Mouse (Mus musculus) CH12.LX (cell line): ENCODE measurements around the gene Nrbf2. TPM values are rescaled to one million over a fixed set of nuclear protein-coding genes. Genes with fewer than 3 reads are reported as not detected.

Experiments
- DNase-seq: peaks from one replicate; pipeline ENCODE4 v3.0.0-alpha.2; 2013; ENCODE audit errors: extremely low read depth
- H3K27ac ChIP-seq: 2 replicates; pipeline ENCODE4 v1.5.1; 2012; ENCODE audit warnings: low read depth, mild to moderate bottlenecking, control low read depth, moderate library complexity; ENCODE audit not compliant: insufficient read depth
- H3K27me3 ChIP-seq: replicated peaks from 2 replicates; pipeline ENCODE3; 2012; ENCODE audit warnings: inconsistent platforms
- H3K36me3 ChIP-seq, 2 experiments: replicated peaks in 1 of 2; 2 replicates each; pipeline versions ENCODE3 to v1.6.1; 2012; ENCODE audit warnings: inconsistent platforms in 1 of 2, low read length in 1 of 2, mild to moderate bottlenecking in 1 of 2, mixed read lengths in 1 of 2, moderate library complexity in 1 of 2; ENCODE audit not compliant: control insufficient read depth in 1 of 2, insufficient read depth in 1 of 2
- H3K4me1 ChIP-seq, 2 experiments: 2 replicates each; pipeline ENCODE4 v1.6.1; 2012; ENCODE audit warnings: inconsistent platforms in 1 of 2, moderate library complexity in 1 of 2; ENCODE audit not compliant: insufficient read depth in 2 of 2, control insufficient read depth in 1 of 2
- H3K4me2 ChIP-seq: 2 replicates; pipeline ENCODE4 v1.6.1; 2012; ENCODE audit warnings: low read depth, mild to moderate bottlenecking, control low read depth; ENCODE audit not compliant: poor library complexity, insufficient read depth, severe bottlenecking
- H3K4me3 ChIP-seq, 3 experiments: fragments of 150-350 bp in 1 of 3; sonication (generic) in 1 of 3; replicated peaks in 1 of 3; 2 replicates each; pipeline versions ENCODE3 to v1.5.1; 2011 to 2012; ENCODE audit warnings: low read depth in 2 of 3, low read length in 2 of 3, mild to moderate bottlenecking in 2 of 3, moderate library complexity in 2 of 3, control low read depth in 1 of 3, improper control_type of control experiment in 1 of 3, inconsistent platforms in 1 of 3, mixed read lengths in 1 of 3; ENCODE audit not compliant: poor library complexity in 1 of 3
- H3K79me2 ChIP-seq: replicated peaks from 2 replicates; pipeline ENCODE4 v1.6.1; 2012; ENCODE audit warnings: mild to moderate bottlenecking, moderate library complexity; ENCODE audit not compliant: control insufficient read depth, poor library complexity, insufficient read depth, severe bottlenecking; ENCODE audit errors: extremely low read depth
- H3K9ac ChIP-seq: 2 replicates; pipeline ENCODE4 v1.6.1; 2012; ENCODE audit warnings: low read depth, mild to moderate bottlenecking, control low read depth, moderate library complexity; ENCODE audit not compliant: insufficient read depth
- H3K9me3 ChIP-seq: replicated peaks from 2 replicates; pipeline ENCODE3; 2012; ENCODE audit warnings: low read length, inconsistent platforms, mixed read lengths
- BHLHE40 ChIP-seq: IDR thresholded peaks from 2 replicates; pipeline ENCODE4 v1.6.1; 2011; ENCODE audit warnings: mild to moderate bottlenecking, low read depth, low read length, improper control_type of control experiment
- CTCF ChIP-seq, 2 experiments: IDR thresholded peaks in 1 of 2; conservative IDR thresholded peaks in 1 of 2; 2 replicates each; pipeline ENCODE4 v1.5.1; 2011 to 2012; ENCODE audit warnings: low read depth in 2 of 2, low read length in 2 of 2, improper control_type of control experiment in 1 of 2, inconsistent platforms in 1 of 2, mild to moderate bottlenecking in 1 of 2, moderate library complexity in 1 of 2
- EP300 ChIP-seq: IDR thresholded peaks from 2 replicates; pipeline ENCODE4 v1.6.1; 2011; ENCODE audit warnings: low read length, improper control_type of control experiment
- GABPA ChIP-seq: IDR thresholded peaks from 2 replicates; pipeline ENCODE4 v1.6.1; 2012; ENCODE audit warnings: low read depth, low read length, improper control_type of control experiment, inconsistent platforms; ENCODE audit not compliant: insufficient replicate concordance
- HCFC1 ChIP-seq: IDR thresholded peaks from 2 replicates; pipeline ENCODE4 v1.6.1; 2012; ENCODE audit warnings: low read depth, mild to moderate bottlenecking, inconsistent platforms, low read length, improper control_type of control experiment
- JUND ChIP-seq: conservative IDR thresholded peaks from 2 replicates; pipeline ENCODE4 v1.6.1; 2011; ENCODE audit warnings: low read depth, low read length, improper control_type of control experiment
- MEF2A ChIP-seq: IDR thresholded peaks from 2 replicates; pipeline ENCODE4 v1.6.1; 2014; ENCODE audit warnings: low read depth, mild to moderate bottlenecking, inconsistent platforms, low read length, improper control_type of control experiment, borderline replicate concordance
- MXI1 ChIP-seq: IDR thresholded peaks from 2 replicates; pipeline ENCODE4 v1.6.1; 2011; ENCODE audit warnings: mild to moderate bottlenecking, low read depth, low read length, improper control_type of control experiment
- NELFE ChIP-seq: IDR thresholded peaks from 2 replicates; pipeline ENCODE4 v1.6.1; 2011; ENCODE audit warnings: low read depth, low read length, improper control_type of control experiment
- POLR2A ChIP-seq: IDR thresholded peaks from 2 replicates; pipeline ENCODE4 v1.6.1; 2011; ENCODE audit warnings: low read depth, mild to moderate bottlenecking, improper control_type of control experiment, low read length
- POLR2AphosphoS2 ChIP-seq: IDR thresholded peaks from 2 replicates; pipeline ENCODE4 v1.6.1; 2011; ENCODE audit warnings: low read depth, low read length, improper control_type of control experiment
- SMC3 ChIP-seq: IDR thresholded peaks from 2 replicates; pipeline ENCODE4 v1.6.1; 2011; ENCODE audit warnings: low read depth, low read length, improper control_type of control experiment
- TCF12 ChIP-seq: IDR thresholded peaks from 2 replicates; pipeline ENCODE4 v1.6.1; 2014; ENCODE audit warnings: low read depth, mild to moderate bottlenecking, inconsistent platforms, low read length, improper control_type of control experiment
- USF1 ChIP-seq: IDR thresholded peaks from 2 replicates; pipeline ENCODE4 v1.6.1; 2014; ENCODE audit warnings: low read depth, mild to moderate bottlenecking, inconsistent platforms, low read length, improper control_type of control experiment
- USF2 ChIP-seq: conservative IDR thresholded peaks from 2 replicates; pipeline ENCODE4 v1.6.1; 2011; ENCODE audit warnings: low read depth, low read length, improper control_type of control experiment
- ZC3H11A ChIP-seq: IDR thresholded peaks from 2 replicates; pipeline ENCODE4 v1.6.1; 2012; ENCODE audit warnings: low read depth, mild to moderate bottlenecking, inconsistent platforms, low read length, improper control_type of control experiment
- ZKSCAN1 ChIP-seq: IDR thresholded peaks from 2 replicates; pipeline ENCODE4 v1.6.1; 2012; ENCODE audit warnings: low read depth, inconsistent platforms, low read length, improper control_type of control experiment, borderline replicate concordance
- ZNF384 ChIP-seq: IDR thresholded peaks from 2 replicates; pipeline ENCODE4 v1.6.1; 2012; ENCODE audit warnings: low read depth, low read length, improper control_type of control experiment, inconsistent platforms
- dilution Hi-C: fragments of 300-500 bp; cut with MboI; formaldehyde crosslinking; loops from 2 replicates; pipeline ENCODE4 v1.14.3; 2020; ENCODE audit warnings: low sequenced_read_pairs; ENCODE audit not compliant: extremely low pct_unique_long_range_greater_than_20kb, extremely low pct_ligation_motif_present
- in situ Hi-C: fragments of 300-500 bp; cut with MboI; formaldehyde crosslinking; loops from 3 replicates; pipeline ENCODE4 v1.14.3; 2019; ENCODE audit warnings: low sequenced_read_pairs, low pct_ligation_motif_present, low pct_unique_long_range_greater_than_20kb, mixed read lengths
- polyA plus RNA-seq: library from polyadenylated mRNA; unstranded; fragments of >175 nt; gene quantifications from 2 replicates; pipeline ENCODE4 v1.2.1, GENCODE M21; 2012; ENCODE audit warnings: low read depth; ENCODE audit not compliant: insufficient read length
- total RNA-seq, 2 experiments: library from RNA; depleted of rRNA; stranded (reverse); fragments of 300-350 nt in 1 of 2; fragments of >200 nt in 1 of 2; gene quantifications; 2 replicates each; pipeline ENCODE4 v1.2.3; 2012 to 2014

Gene Nrbf2
- total and polyA plus RNA-seq, 3 experiments = 16.6 to 33.0 (median 17.8) TPM

- H3K9me3 ChIP-seq = no peaks in the 10 kb centered on the region
- H3K36me3 ChIP-seq = peaks cover 68 to 88% of the 10 kb centered on the region in 2 experiments
- no peaks in the 10 kb centered on the region for H3K27me3 ChIP-seq
- in situ Hi-C loops (no loop called here), dilution Hi-C loops (no loop called here)
- DNase-seq = no peak
- no peak overlapping the region for H3K9ac ChIP-seq
- no peak overlapping the region for H3K4me3 ChIP-seq
- no peak overlapping the region for H3K4me2 ChIP-seq
- peaks cover 3 to 49% of the 10 kb centered on the region in 2 experiments for H3K4me1 ChIP-seq
- H3K79me2 ChIP-seq = peaks cover 71% of the 10 kb centered on the region
- H3K27ac ChIP-seq = no peak overlapping the region
- TF ChIP-seq CTCF (conservative IDR thresholded peaks at IDR 0.05 in 1 of 2, IDR thresholded peaks at IDR 0.05 in 1 of 2; ENCODE audit: low read depth in 2 of 2, low read length in 2 of 2) = no peak
- no peak for TF ChIP-seq SMC3
- TF ChIP-seq TCF12 = no peak
- no peak for TF ChIP-seq MXI1
- no peak for TF ChIP-seq HCFC1
- no peak for TF ChIP-seq JUND
- TF ChIP-seq MEF2A = no peak
- TF ChIP-seq ZNF384 = peak; percentile 67
- TF ChIP-seq USF2 = no peak
These were observed 61.2 kb downstream of the Nrbf2 start for GRCm38 (mm10) chr10:67223942-67224341.

GRCm38 (mm10) chr10:67221284-67221683 is 63.8 kb downstream of the Nrbf2 start:
- H3K27ac ChIP-seq = no peak overlapping the region
- in situ Hi-C loops = no loop called here
- TF ChIP-seq ZKSCAN1 = no peak
- TF ChIP-seq, all 38 proteins: peak for 0
- H3K4me3 ChIP-seq = no peak overlapping the region
- H3K4me2 ChIP-seq = no peak overlapping the region
- H3K36me3 ChIP-seq = peaks cover 64 to 80% of the 10 kb centered on the region in 2 experiments
- dilution Hi-C loops = no loop called here
- peak; percentile 38 for DNase-seq
- peaks cover 3 to 74% of the 10 kb centered on the region in 2 experiments for H3K4me1 ChIP-seq
- H3K27me3 ChIP-seq = no peaks in the 10 kb centered on the region
- no peaks in the 10 kb centered on the region for H3K9me3 ChIP-seq
- H3K79me2 ChIP-seq = peaks cover 73% of the 10 kb centered on the region
- no peak overlapping the region for H3K9ac ChIP-seq

- H3K4me2 ChIP-seq = no peak overlapping the region
- no peak overlapping the region for H3K4me3 ChIP-seq
- TF ChIP-seq POLR2AphosphoS2 (no peak), TCF12 (no peak), MEF2A (no peak), NELFE (no peak), ZC3H11A (no peak), EP300 (no peak), POLR2A (no peak), BHLHE40 (no peak), GABPA (no peak), MXI1 (no peak), USF1 (no peak)
- no peaks in the 10 kb centered on the region for H3K9me3 ChIP-seq
- no peaks in the 10 kb centered on the region for H3K27me3 ChIP-seq
- H3K4me1 ChIP-seq = peaks cover 3 to 76% of the 10 kb centered on the region in 2 experiments
- DNase-seq = no peak
- H3K9ac ChIP-seq = no peak overlapping the region
- in situ Hi-C loops (no loop called here), dilution Hi-C loops (no loop called here)
- H3K79me2 ChIP-seq = peaks cover 73% of the 10 kb centered on the region
- no peak overlapping the region; the same call in 1 of the 2 replicates for H3K27ac ChIP-seq
- peaks cover 58 to 76% of the 10 kb centered on the region in 2 experiments for H3K36me3 ChIP-seq
These were observed 64.9 kb downstream of the Nrbf2 start for GRCm38 (mm10) chr10:67220251-67220650.
